Mouse (Mus musculus) CH12.LX (cell line): Measurements from ENCODE around the gene Trappc4. TPM values are rescaled to one million over a fixed set of nuclear protein-coding genes. Genes with fewer than 3 reads are reported as not detected.

Experiments
- DNase-seq: peaks from one replicate; pipeline ENCODE4 v3.0.0-alpha.2; 2013; ENCODE audit errors: extremely low read depth
- H3K27ac ChIP-seq: 2 replicates; pipeline ENCODE4 v1.5.1; 2012; ENCODE audit warnings: low read depth, mild to moderate bottlenecking, control low read depth, moderate library complexity; ENCODE audit not compliant: insufficient read depth
- H3K27me3 ChIP-seq: replicated peaks from 2 replicates; pipeline ENCODE3; 2012; ENCODE audit warnings: inconsistent platforms
- H3K36me3 ChIP-seq, 2 experiments: replicated peaks in 1 of 2; 2 replicates each; pipeline versions ENCODE3 to v1.6.1; 2012; ENCODE audit warnings: inconsistent platforms in 1 of 2, low read length in 1 of 2, mild to moderate bottlenecking in 1 of 2, mixed read lengths in 1 of 2, moderate library complexity in 1 of 2; ENCODE audit not compliant: control insufficient read depth in 1 of 2, insufficient read depth in 1 of 2
- H3K4me1 ChIP-seq, 2 experiments: 2 replicates each; pipeline ENCODE4 v1.6.1; 2012; ENCODE audit warnings: inconsistent platforms in 1 of 2, moderate library complexity in 1 of 2; ENCODE audit not compliant: insufficient read depth in 2 of 2, control insufficient read depth in 1 of 2
- H3K4me2 ChIP-seq: 2 replicates; pipeline ENCODE4 v1.6.1; 2012; ENCODE audit warnings: low read depth, mild to moderate bottlenecking, control low read depth; ENCODE audit not compliant: poor library complexity, insufficient read depth, severe bottlenecking
- H3K4me3 ChIP-seq, 3 experiments: fragments of 150-350 bp in 1 of 3; sonication (generic) in 1 of 3; replicated peaks in 1 of 3; 2 replicates each; pipeline versions ENCODE3 to v1.5.1; 2011 to 2012; ENCODE audit warnings: low read depth in 2 of 3, low read length in 2 of 3, mild to moderate bottlenecking in 2 of 3, moderate library complexity in 2 of 3, control low read depth in 1 of 3, improper control_type of control experiment in 1 of 3, inconsistent platforms in 1 of 3, mixed read lengths in 1 of 3; ENCODE audit not compliant: poor library complexity in 1 of 3
- H3K79me2 ChIP-seq: replicated peaks from 2 replicates; pipeline ENCODE4 v1.6.1; 2012; ENCODE audit warnings: mild to moderate bottlenecking, moderate library complexity; ENCODE audit not compliant: control insufficient read depth, poor library complexity, insufficient read depth, severe bottlenecking; ENCODE audit errors: extremely low read depth
- H3K9ac ChIP-seq: 2 replicates; pipeline ENCODE4 v1.6.1; 2012; ENCODE audit warnings: low read depth, mild to moderate bottlenecking, control low read depth, moderate library complexity; ENCODE audit not compliant: insufficient read depth
- H3K9me3 ChIP-seq: replicated peaks from 2 replicates; pipeline ENCODE3; 2012; ENCODE audit warnings: low read length, inconsistent platforms, mixed read lengths
- BHLHE40 ChIP-seq: IDR thresholded peaks from 2 replicates; pipeline ENCODE4 v1.6.1; 2011; ENCODE audit warnings: mild to moderate bottlenecking, low read depth, low read length, improper control_type of control experiment
- CHD1 ChIP-seq: IDR thresholded peaks from 2 replicates; pipeline ENCODE4 v1.6.1; 2012; ENCODE audit warnings: low read depth, low read length, improper control_type of control experiment, inconsistent platforms
- CTCF ChIP-seq, 2 experiments: IDR thresholded peaks in 1 of 2; conservative IDR thresholded peaks in 1 of 2; 2 replicates each; pipeline ENCODE4 v1.5.1; 2011 to 2012; ENCODE audit warnings: low read depth in 2 of 2, low read length in 2 of 2, improper control_type of control experiment in 1 of 2, inconsistent platforms in 1 of 2, mild to moderate bottlenecking in 1 of 2, moderate library complexity in 1 of 2
- E2F4 ChIP-seq: IDR thresholded peaks from 2 replicates; pipeline ENCODE4 v1.6.1; 2011; ENCODE audit warnings: low read depth, low read length, improper control_type of control experiment; ENCODE audit not compliant: insufficient replicate concordance
- ELF1 ChIP-seq: IDR thresholded peaks from 2 replicates; pipeline ENCODE4 v1.6.1; 2014; ENCODE audit warnings: low read depth, mild to moderate bottlenecking, inconsistent platforms, low read length, improper control_type of control experiment
- IRF4 ChIP-seq: IDR thresholded peaks from 2 replicates; pipeline ENCODE4 v1.6.1; 2014; ENCODE audit warnings: low read depth, mild to moderate bottlenecking, inconsistent platforms, low read length, improper control_type of control experiment
- JUN ChIP-seq: IDR thresholded peaks from 2 replicates; pipeline ENCODE4 v1.6.1; 2011; ENCODE audit warnings: low read depth, mild to moderate bottlenecking, low read length, improper control_type of control experiment, moderate library complexity; ENCODE audit not compliant: insufficient read depth
- KAT2A ChIP-seq: IDR thresholded peaks from 2 replicates; pipeline ENCODE4 v1.6.1; 2012; ENCODE audit warnings: low read length, improper control_type of control experiment, inconsistent platforms; ENCODE audit not compliant: insufficient replicate concordance
- MAFK ChIP-seq: IDR thresholded peaks from 2 replicates; pipeline ENCODE4 v1.6.1; 2011; ENCODE audit warnings: low read length, improper control_type of control experiment; ENCODE audit not compliant: insufficient replicate concordance
- MAX ChIP-seq: IDR thresholded peaks from 2 replicates; pipeline ENCODE4 v1.6.1; 2011; ENCODE audit warnings: low read length, improper control_type of control experiment
- MAZ ChIP-seq: IDR thresholded peaks from 2 replicates; pipeline ENCODE4 v1.6.1; 2012; ENCODE audit warnings: low read depth, mild to moderate bottlenecking, inconsistent platforms, low read length, improper control_type of control experiment, moderate library complexity
- MXI1 ChIP-seq: IDR thresholded peaks from 2 replicates; pipeline ENCODE4 v1.6.1; 2011; ENCODE audit warnings: mild to moderate bottlenecking, low read depth, low read length, improper control_type of control experiment
- NELFE ChIP-seq: IDR thresholded peaks from 2 replicates; pipeline ENCODE4 v1.6.1; 2011; ENCODE audit warnings: low read depth, low read length, improper control_type of control experiment
- NRF1 ChIP-seq: IDR thresholded peaks from 2 replicates; pipeline ENCODE4 v1.6.1; 2014; ENCODE audit warnings: low read depth, mild to moderate bottlenecking, inconsistent platforms, low read length, improper control_type of control experiment, moderate library complexity
- PAX5 ChIP-seq: IDR thresholded peaks from 2 replicates; pipeline ENCODE4 v1.6.1; 2012; ENCODE audit warnings: low read length, inconsistent platforms, mixed read lengths
- RAD21 ChIP-seq: IDR thresholded peaks from 2 replicates; pipeline ENCODE4 v1.6.1; 2011; ENCODE audit warnings: low read depth, mild to moderate bottlenecking, low read length, improper control_type of control experiment, moderate library complexity
- TCF12 ChIP-seq: IDR thresholded peaks from 2 replicates; pipeline ENCODE4 v1.6.1; 2014; ENCODE audit warnings: low read depth, mild to moderate bottlenecking, inconsistent platforms, low read length, improper control_type of control experiment
- UBTF ChIP-seq: IDR thresholded peaks from 2 replicates; pipeline ENCODE4 v1.6.1; 2012; ENCODE audit warnings: low read depth, mild to moderate bottlenecking, inconsistent platforms, low read length, improper control_type of control experiment, moderate library complexity
- USF1 ChIP-seq: IDR thresholded peaks from 2 replicates; pipeline ENCODE4 v1.6.1; 2014; ENCODE audit warnings: low read depth, mild to moderate bottlenecking, inconsistent platforms, low read length, improper control_type of control experiment
- USF2 ChIP-seq: conservative IDR thresholded peaks from 2 replicates; pipeline ENCODE4 v1.6.1; 2011; ENCODE audit warnings: low read depth, low read length, improper control_type of control experiment
- ZC3H11A ChIP-seq: IDR thresholded peaks from 2 replicates; pipeline ENCODE4 v1.6.1; 2012; ENCODE audit warnings: low read depth, mild to moderate bottlenecking, inconsistent platforms, low read length, improper control_type of control experiment
- ZKSCAN1 ChIP-seq: IDR thresholded peaks from 2 replicates; pipeline ENCODE4 v1.6.1; 2012; ENCODE audit warnings: low read depth, inconsistent platforms, low read length, improper control_type of control experiment, borderline replicate concordance
- ZMIZ1 ChIP-seq: IDR thresholded peaks from 2 replicates; pipeline ENCODE4 v1.6.1; 2012; ENCODE audit warnings: low read depth, mild to moderate bottlenecking, inconsistent platforms, low read length, improper control_type of control experiment
- dilution Hi-C: fragments of 300-500 bp; cut with MboI; formaldehyde crosslinking; loops from 2 replicates; pipeline ENCODE4 v1.14.3; 2020; ENCODE audit warnings: low sequenced_read_pairs; ENCODE audit not compliant: extremely low pct_unique_long_range_greater_than_20kb, extremely low pct_ligation_motif_present
- in situ Hi-C: fragments of 300-500 bp; cut with MboI; formaldehyde crosslinking; loops from 3 replicates; pipeline ENCODE4 v1.14.3; 2019; ENCODE audit warnings: low sequenced_read_pairs, low pct_ligation_motif_present, low pct_unique_long_range_greater_than_20kb, mixed read lengths
- polyA plus RNA-seq: library from polyadenylated mRNA; unstranded; fragments of >175 nt; gene quantifications from 2 replicates; pipeline ENCODE4 v1.2.1, GENCODE M21; 2012; ENCODE audit warnings: low read depth; ENCODE audit not compliant: insufficient read length
- total RNA-seq, 2 experiments: library from RNA; depleted of rRNA; stranded (reverse); fragments of 300-350 nt in 1 of 2; fragments of >200 nt in 1 of 2; gene quantifications; 2 replicates each; pipeline ENCODE4 v1.2.3; 2012 to 2014

The Trappc4 gene
- total and polyA plus RNA-seq, 3 experiments = 69.2 to 125 (median 81.3) TPM

GRCm38 (mm10) chr9:44376141-44376540, 31.3 kb downstream of the Trappc4 start:
- no peak for DNase-seq
- TF ChIP-seq MAZ (no peak), ZMIZ1 (no peak), BHLHE40 (no peak), JUN (no peak), USF2 (no peak), MAFK (no peak), PAX5 (no peak), KAT2A (no peak), USF1 (no peak), CTCF (conservative IDR thresholded peaks at IDR 0.05 in 1 of 2, IDR thresholded peaks at IDR 0.05 in 1 of 2; ENCODE audit: low read depth in 2 of 2, low read length in 2 of 2) (no peak), IRF4 (no peak)
- Histone ChIP-seq H3K27ac (no peak overlapping the region), H3K4me2 (no peak overlapping the region), H3K36me3 (peaks cover 2 to 8% of the 10 kb centered on the region in 2 experiments), H3K79me2 (peaks cover 20% of the 10 kb centered on the region), H3K4me1 (peaks cover 4 to 27% of the 10 kb centered on the region in 2 experiments), H3K27me3 (no peaks in the 10 kb centered on the region), H3K9ac (no peak overlapping the region), H3K9me3 (no peaks in the 10 kb centered on the region), H3K4me3 (no peak overlapping the region)
- dilution Hi-C loops = no loop called here
- in situ Hi-C loops = no loop called here

- no peak for TF ChIP-seq ZKSCAN1
- TF ChIP-seq MAX = no peak
- TF ChIP-seq RAD21 = no peak
- TF ChIP-seq USF2 = no peak
- TF ChIP-seq TCF12 = no peak
- TF ChIP-seq UBTF = no peak
- no peak for TF ChIP-seq ZMIZ1
- TF ChIP-seq CHD1 = no peak
- TF ChIP-seq CTCF (conservative IDR thresholded peaks at IDR 0.05 in 1 of 2, IDR thresholded peaks at IDR 0.05 in 1 of 2; ENCODE audit: low read depth in 2 of 2, low read length in 2 of 2) = no peak
- no peak for TF ChIP-seq USF1
- TF ChIP-seq ELF1 = no peak
- no peak for TF ChIP-seq BHLHE40
- TF ChIP-seq KAT2A = no peak
- no peak for TF ChIP-seq ZC3H11A
- TF ChIP-seq NELFE = no peak
- no peak for TF ChIP-seq E2F4
- TF ChIP-seq NRF1 = no peak
- TF ChIP-seq PAX5 = no peak
- no peak for TF ChIP-seq MXI1
- TF ChIP-seq, all 38 proteins: peak for 0
- Histone ChIP-seq H3K36me3 (no peaks in the 10 kb centered on the region), H3K79me2 (peaks cover 2% of the 10 kb centered on the region; the same call in 1 of the 2 replicates), H3K27ac (no peak overlapping the region), H3K9me3 (no peaks in the 10 kb centered on the region), H3K4me2 (no peak overlapping the region), H3K4me1 (peaks cover 0 to 16% of the 10 kb centered on the region in 2 experiments; a peak in 2 of 4 replicates), H3K9ac (no peak overlapping the region), H3K4me3 (no peak overlapping the region), H3K27me3 (no peaks in the 10 kb centered on the region)
- no peak for DNase-seq
- in situ Hi-C loops (no loop called here), dilution Hi-C loops (no loop called here)
Measured at GRCm38 (mm10) chr9:44373386-44373785, 34.0 kb downstream of the Trappc4 start.
